Mouse (Mus musculus) ES-E14 (cell line): ENCODE measurements at regions not wholly inside any gene's neighbourhood (a gene's known extent, or its start where the extent isn't known, plus 50 kb on each side); places are given as distances from the start of the nearest gene placed in this dataset.

Source experiments
- MAFK ChIP-seq: IDR thresholded peaks from 2 replicates; pipeline ENCODE4 v1.6.1; 2014; ENCODE audit warnings: mild to moderate bottlenecking, low read depth, low read length, inconsistent platforms; ENCODE audit not compliant: insufficient read depth
- ZNF384 ChIP-seq: IDR thresholded peaks from 2 replicates; pipeline ENCODE4 v1.6.1; 2012; ENCODE audit warnings: low read depth, low read length, inconsistent platforms

GRCm38 (mm10) chr11:111605146-111605545 lies 539.2 kb downstream of the Kcnj2 start:
- no peak for TF ChIP-seq MAFK
- TF ChIP-seq ZNF384, result no peak
